Mouse (Mus musculus): ENCODE measurements at regions not wholly inside any gene's neighbourhood (a gene's known extent, or its start where the extent isn't known, plus 50 kb on each side); places are given as distances from the start of the nearest gene placed in this dataset.

- no peak for DNase-seq (ENCODE audit: low spot score)
Observed at GRCm38 (mm10) chr7:70003200-70003986, 363.1 kb downstream of the Nr2f2 start.

GRCm38 (mm10) chr7:69998756-69999155 lies 367.8 kb downstream of the Nr2f2 start:
- no peak for DNase-seq (ENCODE audit: low spot score)

- DNase-seq (ENCODE audit: low spot score), result no peak
Observed at GRCm38 (mm10) chr7:69994540-69995303, 371.8 kb downstream of the Nr2f2 start.

- no peak for DNase-seq (ENCODE audit: low spot score)
Observed at GRCm38 (mm10) chr7:69992383-69993327, 373.9 kb downstream of the Nr2f2 start.

- DNase-seq (ENCODE audit: low spot score), result no peak
Observed at GRCm38 (mm10) chr7:69991982-69992381, 374.6 kb downstream of the Nr2f2 start.

- no peak for DNase-seq (ENCODE audit: low spot score)
Observed at GRCm38 (mm10) chr7:69988704-69989103, 377.8 kb downstream of the Nr2f2 start.

GRCm38 (mm10) chr7:69981301-69981700 lies 385.2 kb downstream of the Nr2f2 start:
- no peak for DNase-seq (ENCODE audit: low spot score)

- DNase-seq (ENCODE audit: low spot score), result no peak
Observed at GRCm38 (mm10) chr7:69976369-69976768, 390.2 kb downstream of the Nr2f2 start.

- DNase-seq (ENCODE audit: low spot score), result no peak
Observed at GRCm38 (mm10) chr7:69964002-69964401, 402.5 kb downstream of the Nr2f2 start.

GRCm38 (mm10) chr7:69950221-69950670 lies 416.3 kb downstream of the Nr2f2 start:
- no peak for DNase-seq (ENCODE audit: low spot score)

- DNase-seq (ENCODE audit: low spot score), result no peak
Observed at GRCm38 (mm10) chr7:69949647-69950121, 416.9 kb downstream of the Nr2f2 start.

GRCm38 (mm10) chr7:69946396-69946795 lies 420.1 kb downstream of the Nr2f2 start:
- DNase-seq (ENCODE audit: low spot score), result no peak

GRCm38 (mm10) chr7:69941881-69942280 lies 424.7 kb downstream of the Nr2f2 start:
- no peak for DNase-seq (ENCODE audit: low spot score)

GRCm38 (mm10) chr7:69925261-69925660 lies 441.3 kb downstream of the Nr2f2 start:
- DNase-seq (ENCODE audit: low spot score), result no peak

- no peak for DNase-seq (ENCODE audit: low spot score)
Observed at GRCm38 (mm10) chr7:69924551-69924950, 442.0 kb downstream of the Nr2f2 start.

- DNase-seq (ENCODE audit: low spot score), result no peak
Observed at GRCm38 (mm10) chr7:69911760-69912159, 454.8 kb downstream of the Nr2f2 start.

- DNase-seq (ENCODE audit: low spot score), result no peak
Observed at GRCm38 (mm10) chr7:69890503-69891061, 476.0 kb downstream of the Nr2f2 start.

GRCm38 (mm10) chr7:69888251-69888650 lies 478.3 kb downstream of the Nr2f2 start:
- DNase-seq (ENCODE audit: low spot score), result no peak

- DNase-seq (ENCODE audit: low spot score), result no peak
Observed at GRCm38 (mm10) chr7:69877031-69877430, 489.5 kb downstream of the Nr2f2 start.

GRCm38 (mm10) chr7:69865801-69866200 lies 500.7 kb downstream of the Nr2f2 start:
- no peak for DNase-seq (ENCODE audit: low spot score)

- no peak for DNase-seq (ENCODE audit: low spot score)
Observed at GRCm38 (mm10) chr7:69844631-69845324, 521.8 kb downstream of the Nr2f2 start.
